Mouse (Mus musculus): ENCODE results near the gene Gm11099. TPM values are rescaled to one million over a fixed set of nuclear protein-coding genes. Genes with fewer than 3 reads are reported as not detected.

The Gm11099 gene
- polyA plus RNA-seq, 1 experiment from 2014 or later: not detected

- no peaks in the 10 kb centered on the region for H3K9me3 ChIP-seq (ENCODE audit: control insufficient read depth, low read length)
- ATAC-seq (ENCODE audit: low read depth): no peak
- H3K4me1 ChIP-seq (ENCODE audit: control insufficient read depth, insufficient read depth, low read length): no peaks in the 10 kb centered on the region
- no peak overlapping the region for H3K4me2 ChIP-seq (ENCODE audit: low read depth, low read length)
- WGBS: 14% methylated on average over 2 of the region's 2 CpGs
- no peak overlapping the region for H3K27ac ChIP-seq (ENCODE audit: low read depth, low read length)
- H3K27me3 ChIP-seq (ENCODE audit: control insufficient read depth, insufficient read depth, low read length): no peaks in the 10 kb centered on the region
- H3K36me3 ChIP-seq (ENCODE audit: control insufficient read depth, insufficient read depth, low read length): no peaks in the 10 kb centered on the region
- H3K9ac ChIP-seq (replicated peaks; ENCODE audit: low read depth, low read length): no peak overlapping the region
- H3K4me3 ChIP-seq (ENCODE audit: low read depth, low read length): no peak overlapping the region
These were observed 97.6 kb downstream of the Gm11099 start for GRCm38 (mm10) chr2:58956770-58957300.

All from neural tube, embryonic 14.5 days (tissue).